Mouse (Mus musculus) ovary, postnatal 14 days (tissue): ENCODE measurements around the gene Gramd1a.

ENCODE experiments used
- DNase-seq: peaks from one replicate; pipeline ENCODE4 v3.0.0; 2022; ENCODE audit warnings: low spot score

The Gramd1a gene

GRCm38 (mm10) chr7:31096892-31097564, 58.7 kb downstream of the Gramd1a start:
- no peak for DNase-seq

DNA sequence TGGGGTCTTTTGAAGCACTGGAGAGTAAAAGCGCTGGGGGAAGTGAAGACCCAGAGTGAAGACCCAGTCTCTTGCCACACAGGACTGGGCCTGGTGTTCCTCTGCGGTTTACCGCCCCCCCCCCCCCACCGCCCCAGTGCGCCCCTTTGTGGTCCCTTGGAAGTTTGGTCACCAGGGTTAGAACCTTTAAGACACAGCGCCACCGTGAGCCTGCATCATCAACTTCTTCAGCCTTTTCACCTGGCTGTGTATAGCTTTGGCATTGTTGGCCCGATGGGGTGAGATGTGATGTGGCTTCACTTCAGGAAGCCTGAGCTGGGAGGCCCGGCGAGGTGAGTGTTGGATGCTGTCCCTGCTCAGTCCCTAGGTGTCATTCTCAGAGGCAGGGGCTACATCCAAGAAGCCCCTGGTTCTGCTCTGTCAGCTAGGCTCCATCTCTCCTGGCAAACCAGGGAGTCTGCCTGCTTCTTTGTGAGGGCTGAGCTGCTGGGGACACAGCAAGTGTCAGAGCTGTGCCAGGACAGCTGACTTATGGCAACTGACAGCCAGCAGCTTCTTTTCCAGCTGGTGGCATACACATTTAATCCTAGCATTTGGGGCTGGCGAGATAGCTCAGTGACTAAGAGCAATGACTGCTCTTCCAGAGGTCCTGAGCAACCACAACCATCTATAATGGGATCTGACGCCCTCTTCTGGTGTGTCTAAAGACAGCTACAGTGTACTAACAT, 60.8 kb downstream of the Gramd1a start:
- no peak for DNase-seq

GRCm38 (mm10) chr7:31089721-31090120, 66.0 kb downstream of the Gramd1a start:
- no peak for DNase-seq

GRCm38 (mm10) chr7:31088206-31088605, 67.5 kb downstream of the Gramd1a start:
- DNase-seq = no peak

DNA sequence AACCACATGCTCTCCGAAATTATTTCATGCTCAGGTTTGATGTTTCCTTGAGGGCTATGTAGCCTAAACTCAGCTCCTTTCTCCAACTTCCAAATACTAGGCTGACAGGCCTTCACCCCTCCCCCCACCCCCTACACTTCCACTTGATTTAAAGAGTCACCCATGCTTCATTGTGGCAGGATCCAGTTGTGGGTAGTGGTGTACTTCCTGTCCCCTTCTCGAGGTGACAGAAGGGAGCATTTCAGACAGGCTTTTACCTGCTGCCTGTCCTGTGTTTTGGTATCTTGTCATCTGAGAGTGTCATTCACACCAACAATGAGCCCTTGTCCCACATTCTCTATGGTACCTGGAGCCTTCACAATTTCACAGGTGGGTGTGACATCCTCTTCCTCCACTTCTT, 68.4 kb downstream of the Gramd1a start:
- no peak for DNase-seq

- DNase-seq = no peak
Measured at GRCm38 (mm10) chr7:31086175-31086755, 69.4 kb downstream of the Gramd1a start.

GRCm38 (mm10) chr7:31085171-31085570, 70.5 kb downstream of the Gramd1a start:
- no peak for DNase-seq

- no peak for DNase-seq
Measured at GRCm38 (mm10) chr7:31084140-31084539, 71.6 kb downstream of the Gramd1a start.

DNA sequence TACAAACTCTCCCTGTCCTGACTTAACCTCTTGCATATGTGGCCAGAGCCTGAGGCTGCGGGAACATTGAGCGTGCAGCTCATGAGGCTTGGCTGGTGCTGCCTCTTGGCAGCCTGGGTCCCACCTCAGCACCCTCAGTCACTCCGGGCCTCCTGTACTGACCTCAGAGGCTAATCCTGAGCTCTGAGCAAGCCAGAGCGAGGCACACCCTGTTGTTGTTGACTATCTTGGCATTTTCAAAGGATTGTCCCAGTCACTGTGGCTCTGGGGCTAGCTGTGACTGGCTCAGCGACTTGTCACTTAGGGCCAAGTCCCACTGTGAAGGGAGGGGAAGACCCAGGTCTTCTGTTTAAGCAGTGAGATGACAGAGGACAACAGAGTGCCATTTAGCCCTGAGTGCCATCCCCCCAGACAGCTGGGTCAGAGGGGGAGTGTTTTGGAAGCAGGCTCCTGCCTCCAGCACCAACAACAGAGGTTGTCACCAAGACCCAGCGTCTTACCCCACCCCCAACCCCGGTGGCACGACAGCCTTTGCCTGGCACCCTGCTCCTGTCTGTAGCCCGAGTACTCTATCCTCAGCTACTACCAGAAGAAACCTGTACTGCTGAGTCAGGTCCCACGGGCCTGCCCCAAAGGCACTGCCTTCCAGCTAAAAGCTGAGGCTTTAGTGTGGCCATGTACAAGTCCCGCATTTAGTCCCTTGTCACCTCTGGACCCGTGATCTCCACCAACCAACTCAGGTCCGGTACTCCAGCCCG, 72.7 kb downstream of the Gramd1a start:
- DNase-seq = no peak

DNA sequence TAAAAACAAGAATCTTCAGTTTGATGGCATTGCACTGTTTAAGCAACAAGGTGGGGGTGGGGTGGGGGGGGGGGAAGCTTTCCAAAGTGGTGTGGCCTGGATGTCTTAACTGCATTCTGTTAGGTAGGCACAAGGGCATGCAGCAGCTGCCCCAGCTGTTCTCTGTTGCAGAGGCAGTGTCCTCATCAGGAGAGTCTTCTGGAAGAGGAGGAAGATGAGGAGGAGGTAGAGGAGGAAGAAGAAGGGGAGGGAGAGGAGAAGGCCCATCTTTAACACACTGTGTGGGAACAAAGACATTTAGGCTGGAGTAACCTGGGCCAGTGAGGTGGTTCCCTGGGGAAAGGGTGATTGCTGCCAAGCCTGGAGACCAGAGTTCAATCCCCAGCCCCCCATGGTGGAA, 73.6 kb downstream of the Gramd1a start:
- DNase-seq = no peak

DNA sequence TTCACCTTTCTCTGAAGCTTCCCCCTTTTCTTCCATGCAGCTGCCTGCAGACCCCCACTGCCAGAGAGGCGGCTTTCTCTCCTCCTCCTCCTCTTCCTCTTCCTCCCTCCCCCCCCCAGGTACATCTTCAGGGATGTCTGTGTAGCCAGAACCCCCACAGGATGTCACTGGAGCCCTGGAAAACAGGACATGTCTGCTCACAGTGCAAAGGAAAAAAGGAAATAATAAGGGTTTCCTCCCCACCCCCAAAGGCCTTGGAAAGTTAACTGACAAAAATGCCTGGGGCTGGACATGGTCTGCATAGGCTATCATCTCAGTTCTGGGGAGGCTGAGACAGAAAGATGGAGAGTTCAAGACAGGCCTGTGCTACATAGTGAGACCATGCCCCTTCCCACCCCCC, 74.6 kb downstream of the Gramd1a start:
- DNase-seq = no peak

GRCm38 (mm10) chr7:31080611-31081010, 75.1 kb downstream of the Gramd1a start:
- DNase-seq = no peak
